Mouse (Mus musculus): ENCODE data around the gene Hk2. TPM values are rescaled to one million over a fixed set of nuclear protein-coding genes. Genes with fewer than 3 reads are reported as not detected.

Gene Hk2
- polyA plus RNA-seq, 1 experiment: 21.9 TPM

DNA sequence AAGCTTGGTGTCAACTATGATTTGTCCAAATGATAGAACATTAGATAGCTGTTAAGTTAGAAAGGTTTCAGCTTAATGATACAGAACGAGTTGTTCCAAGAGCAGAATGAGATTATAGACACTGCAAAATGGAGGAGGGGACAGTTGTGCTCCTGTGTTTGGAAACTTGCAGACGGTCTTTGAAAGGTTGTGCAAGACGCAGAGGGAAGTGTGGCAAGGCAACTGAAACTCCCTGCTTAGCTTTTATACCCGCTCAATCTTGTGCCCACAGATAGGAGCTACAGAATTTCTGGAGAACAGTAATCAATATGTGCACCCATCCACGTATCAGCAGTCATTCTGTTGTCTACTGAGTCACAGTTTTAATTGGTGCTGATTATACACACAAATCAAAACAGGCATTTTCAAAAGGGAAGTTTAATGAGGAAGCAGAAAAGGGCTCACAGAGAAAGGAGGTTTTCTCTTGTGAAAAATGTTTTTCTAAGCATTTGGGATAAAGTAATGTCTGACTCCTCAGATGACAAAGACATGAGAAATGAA lies 23.1 kb upstream of the Hk2 start:
- H3K4me1 ChIP-seq (ENCODE audit: control insufficient read depth, insufficient read depth, low read length): peaks cover 16% of the 10 kb centered on the region
- no peak for TF ChIP-seq CTCF (IDR thresholded peaks at IDR 0.05; ENCODE audit: low read depth, low read length)
- TF ChIP-seq POLR2A (IDR thresholded peaks at IDR 0.05; ENCODE audit: borderline replicate concordance, low read depth, low read length): no peak
- peak overlapping the region; percentile 28; the same call in 1 of the 2 replicates for H3K4me3 ChIP-seq (ENCODE audit: insufficient read depth, low read length)
- peak overlapping the region; percentile 96 for H3K27ac ChIP-seq (ENCODE audit: insufficient read depth, low read depth, low read length)

DNA sequence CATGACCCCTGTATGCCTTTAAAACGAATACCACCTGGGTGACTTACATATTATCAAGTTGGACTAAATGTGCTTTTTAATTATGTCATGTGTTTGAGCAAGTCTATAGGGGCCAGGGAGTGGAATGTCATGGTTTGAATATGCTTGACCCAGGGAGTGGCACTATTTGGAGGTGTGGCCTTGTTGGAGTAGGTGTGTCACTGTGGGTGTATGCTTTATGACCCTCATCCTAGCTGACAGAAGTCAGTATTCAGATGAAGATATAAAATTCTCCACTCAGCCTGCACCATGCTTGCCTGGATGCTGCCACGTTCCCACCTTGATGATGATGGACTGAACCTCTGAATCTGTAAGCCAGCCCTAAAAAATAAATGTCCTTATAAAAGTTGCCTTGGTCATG lies 16.6 kb upstream of the Hk2 start:
- Histone ChIP-seq H3K4me3 (ENCODE audit: insufficient read depth, low read length) (no peak overlapping the region), H3K27ac (ENCODE audit: insufficient read depth, low read depth, low read length) (no peak overlapping the region), H3K4me1 (ENCODE audit: control insufficient read depth, insufficient read depth, low read length) (no peaks in the 10 kb centered on the region)
- no peak for TF ChIP-seq POLR2A (IDR thresholded peaks at IDR 0.05; ENCODE audit: borderline replicate concordance, low read depth, low read length)
- TF ChIP-seq CTCF (IDR thresholded peaks at IDR 0.05; ENCODE audit: low read depth, low read length): no peak

DNA sequence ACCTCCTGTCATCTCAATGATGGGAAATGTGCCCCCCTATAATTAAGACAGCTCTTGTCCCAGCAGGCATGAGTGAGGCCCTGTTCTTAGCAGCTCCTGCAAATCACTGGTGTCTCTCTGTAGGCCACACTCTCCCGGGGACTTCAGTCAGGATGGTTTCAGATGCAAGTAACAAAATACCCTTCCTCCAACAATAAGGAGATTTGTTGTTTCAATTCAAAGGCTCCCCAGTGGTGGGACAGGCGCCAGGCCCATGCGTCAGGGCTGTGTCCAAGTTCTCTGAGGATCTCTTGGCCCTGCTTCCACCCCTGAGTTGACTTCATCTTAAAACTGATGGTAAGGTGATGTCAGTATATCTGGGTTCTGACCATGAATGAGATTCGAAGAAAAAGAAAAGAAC lies 9.7 kb upstream of the Hk2 start:
- no peak overlapping the region for H3K4me3 ChIP-seq (ENCODE audit: insufficient read depth, low read length)
- H3K27ac ChIP-seq (ENCODE audit: insufficient read depth, low read depth, low read length): no peak overlapping the region
- peaks cover 12% of the 10 kb centered on the region for H3K4me1 ChIP-seq (ENCODE audit: control insufficient read depth, insufficient read depth, low read length)
- TF ChIP-seq POLR2A (IDR thresholded peaks at IDR 0.05; ENCODE audit: borderline replicate concordance, low read depth, low read length) (no peak), CTCF (IDR thresholded peaks at IDR 0.05; ENCODE audit: low read depth, low read length) (no peak)

DNA sequence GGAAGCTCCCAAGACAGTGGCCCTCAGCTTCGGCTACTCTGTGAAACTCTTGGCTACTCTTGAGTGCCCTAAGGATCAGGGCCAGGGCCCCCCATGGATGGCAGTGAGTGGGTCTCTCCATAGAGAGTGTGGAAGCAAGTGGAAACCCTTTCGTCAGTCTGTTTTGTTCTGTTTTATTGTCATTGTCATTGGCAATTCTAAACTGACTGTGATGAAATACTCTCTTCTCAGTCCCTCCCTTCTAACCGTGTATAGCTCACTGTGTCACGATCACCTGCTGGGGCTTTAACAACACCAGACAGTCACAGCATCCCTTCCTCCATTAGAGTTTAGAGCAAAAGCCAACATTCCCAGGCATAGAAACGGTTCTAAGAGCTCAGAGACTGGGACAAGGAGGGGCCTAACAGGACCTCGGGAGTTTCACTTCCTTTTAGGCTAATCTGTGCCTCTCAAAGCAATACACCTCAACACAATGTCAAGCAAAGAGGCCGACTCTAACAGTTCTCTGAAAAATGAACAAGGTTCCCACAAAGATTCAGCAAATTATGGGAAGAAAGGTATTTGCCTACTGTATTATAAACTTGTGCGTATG lies 6.6 kb upstream of the Hk2 start:
- TF ChIP-seq POLR2A (IDR thresholded peaks at IDR 0.05; ENCODE audit: borderline replicate concordance, low read depth, low read length): no peak
- no peak for TF ChIP-seq CTCF (IDR thresholded peaks at IDR 0.05; ENCODE audit: low read depth, low read length)
- no peak overlapping the region for H3K27ac ChIP-seq (ENCODE audit: insufficient read depth, low read depth, low read length)
- no peak overlapping the region for H3K4me3 ChIP-seq (ENCODE audit: insufficient read depth, low read length)
- peaks cover 12% of the 10 kb centered on the region for H3K4me1 ChIP-seq (ENCODE audit: control insufficient read depth, insufficient read depth, low read length)

DNA sequence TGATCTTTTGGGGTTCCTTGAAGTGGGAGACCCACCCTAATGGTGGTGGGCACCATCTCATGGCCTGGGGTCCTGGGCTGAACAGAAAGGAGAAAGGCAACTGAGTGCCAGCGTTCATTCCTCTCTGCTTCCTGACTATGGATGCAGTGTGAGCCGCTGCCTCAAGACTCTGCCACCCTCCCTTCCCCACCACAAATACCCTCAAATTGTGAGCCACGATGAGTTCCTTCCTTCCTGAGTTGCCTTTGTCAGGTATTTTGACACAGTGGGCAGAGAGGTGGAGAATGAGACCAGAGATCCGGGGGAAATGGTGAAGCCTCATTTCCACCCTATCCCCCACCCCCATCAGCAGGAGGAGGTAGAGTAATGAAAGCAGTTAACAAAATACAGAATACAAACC lies 6.1 kb upstream of the Hk2 start:
- Histone ChIP-seq H3K4me1 (ENCODE audit: control insufficient read depth, insufficient read depth, low read length) (peaks cover 12% of the 10 kb centered on the region), H3K27ac (ENCODE audit: insufficient read depth, low read depth, low read length) (no peak overlapping the region), H3K4me3 (ENCODE audit: insufficient read depth, low read length) (no peak overlapping the region)
- no peak for TF ChIP-seq POLR2A (IDR thresholded peaks at IDR 0.05; ENCODE audit: borderline replicate concordance, low read depth, low read length)
- no peak for TF ChIP-seq CTCF (IDR thresholded peaks at IDR 0.05; ENCODE audit: low read depth, low read length)

DNA sequence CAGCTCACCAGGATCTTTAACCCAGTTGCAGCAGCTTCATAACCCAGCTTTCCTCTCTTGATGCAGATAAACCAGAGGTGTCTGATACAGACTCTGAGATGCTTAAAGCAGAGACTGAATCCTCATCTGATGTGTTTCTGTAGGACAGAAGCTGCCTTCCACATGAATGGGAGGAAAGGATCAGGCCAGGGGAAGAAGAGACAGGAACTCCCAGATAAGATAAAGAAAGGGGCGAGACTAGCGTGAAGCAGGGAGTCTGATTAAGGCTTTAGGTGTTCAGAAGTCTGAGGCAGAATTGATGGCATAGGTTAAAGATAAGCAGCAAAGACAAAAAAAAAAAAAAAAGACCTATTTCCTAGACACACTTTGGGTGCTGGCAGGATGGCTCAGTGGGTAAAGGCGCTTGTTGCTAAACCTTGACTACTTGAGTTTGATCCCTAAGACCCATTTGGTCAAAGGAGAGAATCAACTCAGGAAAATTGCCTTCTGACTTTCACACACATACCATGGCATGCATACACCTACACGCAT lies 2.9 kb upstream of the Hk2 start:
- Histone ChIP-seq H3K27ac (ENCODE audit: insufficient read depth, low read depth, low read length) (no peak overlapping the region), H3K4me1 (ENCODE audit: control insufficient read depth, insufficient read depth, low read length) (peaks cover 15% of the 10 kb centered on the region), H3K4me3 (ENCODE audit: insufficient read depth, low read length) (no peak overlapping the region)
- TF ChIP-seq CTCF (IDR thresholded peaks at IDR 0.05; ENCODE audit: low read depth, low read length) (no peak), POLR2A (IDR thresholded peaks at IDR 0.05; ENCODE audit: borderline replicate concordance, low read depth, low read length) (no peak)

DNA sequence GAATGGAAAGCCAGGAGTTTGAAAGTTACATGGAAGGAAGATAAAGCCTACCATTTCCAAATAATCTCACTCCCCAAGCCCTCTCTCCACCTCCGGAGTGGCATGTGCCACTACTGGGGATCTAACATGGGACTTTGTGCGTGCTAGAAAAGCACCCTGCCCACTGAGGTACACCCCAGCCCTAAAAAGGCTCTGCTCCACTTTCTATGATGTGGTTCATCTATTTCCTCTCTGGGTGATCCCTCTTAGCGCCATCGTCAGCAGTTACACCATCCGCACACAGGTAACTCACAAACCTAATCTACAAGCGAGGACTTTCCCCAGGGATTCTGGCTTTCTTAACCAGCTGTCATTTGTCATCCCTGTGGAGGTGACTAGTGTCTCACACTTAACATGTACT lies 1.1 kb upstream of the Hk2 start:
- Histone ChIP-seq H3K27ac (ENCODE audit: insufficient read depth, low read depth, low read length) (no peak overlapping the region), H3K4me1 (ENCODE audit: control insufficient read depth, insufficient read depth, low read length) (peaks cover 21% of the 10 kb centered on the region)

DNA sequence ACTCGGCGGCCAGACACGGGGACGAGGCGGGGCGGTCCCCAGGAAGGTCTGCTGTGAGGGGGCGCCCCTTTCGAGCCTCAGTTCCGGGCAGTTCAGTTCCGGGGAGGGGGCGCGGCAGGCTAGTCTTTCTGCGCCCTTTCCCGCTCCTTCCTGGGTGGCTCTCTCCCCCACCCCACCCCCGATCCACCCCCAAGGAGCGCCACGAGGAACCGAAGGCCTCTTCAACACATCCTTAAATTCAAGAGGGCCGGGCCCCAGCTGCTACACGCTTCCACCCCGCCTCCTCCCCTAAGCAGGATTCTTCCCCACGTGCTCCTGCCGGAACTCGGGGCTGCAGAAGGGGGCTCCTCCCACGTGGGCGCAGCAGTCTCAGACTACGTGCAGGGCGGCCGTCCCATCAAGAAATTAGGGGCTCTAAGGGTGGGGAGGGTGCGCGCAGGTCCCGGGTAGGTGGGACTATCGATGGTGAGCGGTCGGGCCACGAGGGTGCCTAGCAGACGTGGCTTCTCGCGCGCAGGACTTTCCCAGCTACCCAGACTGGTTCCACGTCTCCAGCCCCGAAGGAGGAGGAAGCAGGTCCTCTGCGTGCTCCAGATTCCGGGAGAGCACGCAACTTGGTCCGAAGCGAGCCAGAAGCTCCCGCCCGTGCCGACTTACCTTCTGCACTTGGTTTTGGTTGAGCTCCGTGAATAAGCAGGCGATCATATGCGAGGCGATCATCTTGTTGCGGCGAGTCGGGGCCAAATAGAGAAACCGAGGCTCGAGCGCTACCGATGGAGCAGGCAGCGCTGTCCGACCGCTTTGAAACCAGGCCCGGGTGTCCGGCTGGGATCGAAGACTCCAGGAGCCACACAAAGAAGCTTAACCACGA lies 758 bp downstream of the Hk2 start:
- TF ChIP-seq CTCF (IDR thresholded peaks at IDR 0.05; ENCODE audit: low read depth, low read length) (no peak), POLR2A (IDR thresholded peaks at IDR 0.05; ENCODE audit: borderline replicate concordance, low read depth, low read length) (no peak)

More for the DNA sequence above, 1.1 kb upstream of the Hk2 start:
- H3K4me3 ChIP-seq (ENCODE audit: insufficient read depth, low read length): no peak overlapping the region
- TF ChIP-seq CTCF (IDR thresholded peaks at IDR 0.05; ENCODE audit: low read depth, low read length) (no peak), POLR2A (IDR thresholded peaks at IDR 0.05; ENCODE audit: borderline replicate concordance, low read depth, low read length) (no peak)

GRCm38 (mm10) chr6:82772451-82773101 lies 1.7 kb downstream of the Hk2 start:
- Histone ChIP-seq H3K4me1 (ENCODE audit: control insufficient read depth, insufficient read depth, low read length) (peaks cover 40% of the 10 kb centered on the region), H3K4me3 (ENCODE audit: insufficient read depth, low read length) (peak overlapping the region; percentile 94), H3K27ac (ENCODE audit: insufficient read depth, low read depth, low read length) (peak overlapping the region; percentile 84)
- TF ChIP-seq POLR2A (IDR thresholded peaks at IDR 0.05; ENCODE audit: borderline replicate concordance, low read depth, low read length) (no peak), CTCF (IDR thresholded peaks at IDR 0.05; ENCODE audit: low read depth, low read length) (no peak)

More for the DNA sequence above, 758 bp downstream of the Hk2 start:
- peaks cover 31% of the 10 kb centered on the region for H3K4me1 ChIP-seq (ENCODE audit: control insufficient read depth, insufficient read depth, low read length)
- H3K4me3 ChIP-seq (ENCODE audit: insufficient read depth, low read length): peak overlapping the region; percentile 94
- H3K27ac ChIP-seq (ENCODE audit: insufficient read depth, low read depth, low read length): peak overlapping the region; percentile 84

Data from bone marrow macrophage, adult 2 months (primary cell).